Mouse (Mus musculus): ENCODE data around the gene Rtn1. TPM values are rescaled to one million over a fixed set of nuclear protein-coding genes. Genes with fewer than 3 reads are reported as not detected.

The Rtn1 gene
- polyA plus RNA-seq, 1 experiment from 2014 or later = 3,200 TPM

- 51% methylated on average over 3 of the region's 3 CpGs for WGBS
- Histone ChIP-seq H3K4me1 (replicated peaks) (peaks cover 10% of the 10 kb centered on the region; the same call in 1 of the 2 replicates), H3K27me3 (no peaks in the 10 kb centered on the region)
Measured at GRCm38 (mm10) chr12:72288215-72288614, 120.6 kb downstream of the Rtn1 start.

DNA sequence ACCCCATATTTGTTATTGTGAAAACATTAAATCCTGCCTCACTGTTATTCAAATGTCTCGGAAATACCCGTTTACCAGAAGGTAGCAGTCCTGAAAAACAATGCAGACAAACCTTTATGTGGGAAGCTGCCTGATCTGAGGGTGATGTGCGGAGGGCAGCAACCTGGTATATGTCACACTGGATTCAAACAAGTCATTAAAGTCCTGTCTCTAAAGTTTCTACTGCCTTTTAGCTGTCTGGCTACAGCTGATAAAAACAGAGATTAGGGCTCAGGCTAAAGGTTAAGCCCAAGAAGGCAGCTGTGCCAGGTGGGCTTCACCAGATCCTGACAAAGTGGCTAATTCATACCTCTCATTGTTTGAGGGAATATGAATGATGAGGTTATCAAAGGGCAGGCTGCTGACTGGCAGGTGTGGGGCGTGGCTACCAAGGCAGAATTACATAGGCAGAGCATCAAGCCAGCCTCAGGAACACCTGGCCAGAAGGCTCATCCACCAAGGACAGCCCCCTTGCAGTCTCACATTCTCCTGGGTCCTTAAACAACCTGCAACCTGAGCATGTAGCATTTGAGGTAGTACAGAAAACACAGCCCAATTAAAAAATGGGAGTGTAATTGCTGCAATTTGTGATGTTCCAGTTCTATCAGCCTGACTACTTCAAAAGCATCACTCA lies 121.4 kb downstream of the Rtn1 start:
- Histone ChIP-seq H3K4me2 (no peak overlapping the region), H3K36me3 (no peaks in the 10 kb centered on the region), H3K27ac (replicated peaks) (no peak overlapping the region), H3K9me3 (no peaks in the 10 kb centered on the region), H3K9ac (no peak overlapping the region), H3K4me1 (replicated peaks) (peaks cover 10% of the 10 kb centered on the region; the same call in 1 of the 2 replicates), H3K27me3 (no peaks in the 10 kb centered on the region), H3K4me3 (no peak overlapping the region)
- no peak for ATAC-seq (ENCODE audit: low FRiP score, low read depth)
- 91% methylated on average over 4 of the region's 4 CpGs for WGBS

More at GRCm38 (mm10) chr12:72288215-72288614, 120.6 kb downstream of the Rtn1 start:
- Histone ChIP-seq H3K4me3 (no peak overlapping the region), H3K9me3 (no peaks in the 10 kb centered on the region; the same call in 1 of the 2 replicates), H3K4me2 (no peak overlapping the region), H3K27ac (replicated peaks) (no peak overlapping the region), H3K36me3 (no peaks in the 10 kb centered on the region), H3K9ac (no peak overlapping the region)
- no peak for ATAC-seq (ENCODE audit: low FRiP score, low read depth)

DNA sequence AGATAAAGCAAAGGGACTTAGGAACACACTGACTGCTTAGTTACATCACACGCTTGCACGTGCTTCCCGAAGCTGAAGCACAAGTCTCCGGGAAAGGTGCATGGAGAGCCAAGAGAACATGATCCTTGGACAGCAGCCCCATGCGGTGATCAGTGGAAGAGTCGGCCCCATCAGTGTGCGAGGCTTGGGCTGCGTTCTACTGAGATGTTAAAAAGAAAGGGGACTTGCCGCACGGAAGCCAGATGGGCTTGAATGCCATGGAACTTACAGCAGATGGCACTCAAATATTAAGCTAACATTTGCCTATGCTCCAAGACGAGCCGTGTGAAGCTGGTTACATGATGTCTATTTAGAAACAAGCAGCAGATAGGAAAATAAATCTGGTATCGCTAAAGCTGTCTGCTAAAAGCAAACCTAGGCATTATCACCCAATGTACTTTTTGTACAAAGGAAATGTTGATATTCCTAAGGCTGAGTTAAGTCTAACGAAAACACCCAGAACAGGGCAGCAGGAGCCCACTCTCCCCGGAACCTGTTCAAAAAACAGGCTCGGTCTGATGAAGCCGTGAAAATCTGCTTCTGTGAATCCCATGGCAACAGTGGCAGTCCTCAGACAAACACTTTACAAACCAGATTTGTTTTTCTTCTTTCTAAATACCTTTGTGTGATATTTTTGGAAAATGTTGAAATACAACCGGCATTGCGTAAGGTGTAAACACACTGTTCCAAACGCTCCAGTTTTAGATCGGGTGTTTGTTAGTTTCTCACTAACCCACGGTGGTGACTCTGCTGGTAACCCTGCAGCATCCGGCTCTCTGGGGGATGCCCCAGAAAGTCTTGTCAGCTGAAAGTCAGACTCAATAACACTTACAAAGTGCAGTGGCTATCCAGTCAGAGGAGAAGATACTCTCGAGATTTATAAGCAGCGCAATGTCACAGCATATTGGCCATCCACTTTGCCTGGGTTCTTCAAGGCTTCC lies 123.2 kb downstream of the Rtn1 start:
- Histone ChIP-seq H3K9ac (no peak overlapping the region), H3K27me3 (no peaks in the 10 kb centered on the region), H3K9me3 (no peaks in the 10 kb centered on the region), H3K27ac (replicated peaks) (peak overlapping the region; percentile 58), H3K4me3 (no peak overlapping the region), H3K4me1 (replicated peaks) (peaks cover 10% of the 10 kb centered on the region; the same call in 1 of the 2 replicates), H3K36me3 (no peaks in the 10 kb centered on the region), H3K4me2 (peak overlapping the region; percentile 27)
- ATAC-seq (ENCODE audit: low FRiP score, low read depth) = peak; percentile 87
- WGBS = 52% methylated on average over 25 of the region's 25 CpGs

GRCm38 (mm10) chr12:72284576-72284975 lies 124.3 kb downstream of the Rtn1 start:
- H3K36me3 ChIP-seq = no peaks in the 10 kb centered on the region

DNA sequence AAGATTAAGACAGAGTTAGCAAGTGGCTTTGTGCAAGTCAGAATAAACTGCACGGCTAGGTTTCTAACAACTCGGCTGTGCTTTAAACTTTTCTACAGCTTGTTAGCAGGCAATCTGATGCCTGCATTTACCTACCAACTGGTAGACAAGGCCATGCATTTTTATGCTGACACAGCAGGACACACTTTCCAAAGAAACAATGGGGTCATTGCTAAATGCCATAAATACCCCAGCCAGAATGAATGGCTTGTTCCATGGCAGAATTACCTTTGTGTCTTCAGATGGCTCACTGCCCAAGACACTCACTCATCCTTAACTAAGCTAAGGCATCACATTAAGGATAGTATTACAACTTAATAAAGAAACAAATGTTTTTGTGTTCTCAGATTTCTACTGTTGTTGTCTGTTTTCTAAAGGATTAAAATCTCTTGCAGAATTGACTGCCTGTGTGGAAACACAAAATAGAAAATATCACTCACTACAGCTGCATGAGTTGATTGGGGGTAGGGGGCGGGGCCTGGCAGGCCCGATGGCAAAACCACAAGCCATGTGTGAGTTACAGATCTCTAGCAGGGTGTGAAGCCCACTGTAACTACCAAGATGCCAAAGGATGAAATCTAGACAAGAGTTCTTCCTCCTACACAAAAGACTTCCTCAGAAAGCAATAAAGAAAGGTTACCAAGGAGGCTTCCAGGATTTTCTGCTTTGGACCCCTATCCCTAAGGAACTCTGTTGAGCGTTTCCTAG lies 129.6 kb downstream of the Rtn1 start:
- Histone ChIP-seq H3K4me2 (no peak overlapping the region), H3K4me1 (replicated peaks) (no peaks in the 10 kb centered on the region), H3K9ac (no peak overlapping the region), H3K4me3 (no peak overlapping the region), H3K27ac (replicated peaks) (0 out of 2 replicates have a peak overlapping the region, but pooled peaks have one; percentile 12), H3K27me3 (no peaks in the 10 kb centered on the region), H3K9me3 (no peaks in the 10 kb centered on the region), H3K36me3 (no peaks in the 10 kb centered on the region)
- ATAC-seq (ENCODE audit: low FRiP score, low read depth) = no peak
- WGBS = 53% methylated on average over 5 of the region's 5 CpGs

More at GRCm38 (mm10) chr12:72284576-72284975, 124.3 kb downstream of the Rtn1 start:
- H3K9ac ChIP-seq = no peak overlapping the region
- no peaks in the 10 kb centered on the region for H3K27me3 ChIP-seq
- H3K4me1 ChIP-seq (replicated peaks) = peaks cover 10% of the 10 kb centered on the region; the same call in 1 of the 2 replicates
- ATAC-seq (ENCODE audit: low FRiP score, low read depth) = no peak
- H3K4me3 ChIP-seq = no peak overlapping the region
- WGBS = 93% methylated on average over 7 of the region's 7 CpGs
- H3K27ac ChIP-seq (replicated peaks) = no peak overlapping the region
- no peak overlapping the region for H3K4me2 ChIP-seq
- no peaks in the 10 kb centered on the region for H3K9me3 ChIP-seq

DNA sequence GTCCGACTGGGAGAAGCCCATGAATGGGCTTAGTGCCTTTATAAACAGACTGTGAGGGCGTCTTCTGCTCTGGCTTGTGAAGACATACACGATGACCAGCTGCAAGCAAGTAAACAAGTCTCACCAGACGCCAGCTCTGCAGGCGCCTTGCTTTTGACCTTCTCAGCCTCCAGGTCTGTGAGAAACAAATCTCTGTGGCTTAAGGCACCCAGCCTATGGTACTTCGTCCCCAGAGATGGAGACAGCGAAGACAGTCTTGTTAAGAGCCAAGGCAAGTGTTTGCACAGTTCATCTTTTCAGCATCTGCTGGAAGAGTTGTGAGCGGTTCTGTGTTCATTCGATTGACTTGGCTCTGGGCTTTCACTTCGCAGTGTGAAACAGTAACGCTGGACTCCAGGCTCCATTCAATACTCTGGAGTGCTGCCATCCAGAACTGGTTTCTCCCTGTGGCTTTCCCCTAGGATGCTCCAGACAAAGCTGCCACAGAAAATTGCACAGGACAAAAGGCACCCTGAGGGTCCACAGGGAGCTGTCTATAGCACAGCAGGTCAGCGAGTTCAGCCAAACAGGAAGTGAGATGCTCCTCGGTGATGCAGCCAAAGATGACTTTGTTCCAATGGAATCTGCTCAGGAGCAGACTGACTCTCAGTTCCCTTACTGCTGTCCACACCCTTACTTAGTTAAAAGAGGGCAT lies 135.0 kb downstream of the Rtn1 start:
- no peaks in the 10 kb centered on the region for H3K27me3 ChIP-seq
- H3K4me3 ChIP-seq = no peak overlapping the region
- ATAC-seq (ENCODE audit: low FRiP score, low read depth) = peak; percentile 89
- 40% methylated on average over 13 of the region's 13 CpGs for WGBS
- H3K4me2 ChIP-seq = no peak overlapping the region
- H3K36me3 ChIP-seq = no peaks in the 10 kb centered on the region
- H3K9ac ChIP-seq = no peak overlapping the region
- no peaks in the 10 kb centered on the region for H3K9me3 ChIP-seq
- H3K27ac ChIP-seq (replicated peaks) = peak overlapping the region; percentile 35
- 0 out of 2 replicates have a peak, but pooled peaks cover 4% of the 10 kb centered on the region for H3K4me1 ChIP-seq (replicated peaks)

GRCm38 (mm10) chr12:72267614-72268013 lies 141.2 kb downstream of the Rtn1 start:
- no peaks in the 10 kb centered on the region for H3K36me3 ChIP-seq
- WGBS = 92% methylated on average over 2 of the region's 2 CpGs
- no peak overlapping the region for H3K4me3 ChIP-seq
- H3K4me2 ChIP-seq = no peak overlapping the region
- no peaks in the 10 kb centered on the region for H3K27me3 ChIP-seq
- H3K4me1 ChIP-seq (replicated peaks) = peaks cover 25% of the 10 kb centered on the region
- H3K9me3 ChIP-seq = no peaks in the 10 kb centered on the region
- ATAC-seq (ENCODE audit: low FRiP score, low read depth) = no peak
- H3K9ac ChIP-seq = no peak overlapping the region
- H3K27ac ChIP-seq (replicated peaks) = no peak overlapping the region

DNA sequence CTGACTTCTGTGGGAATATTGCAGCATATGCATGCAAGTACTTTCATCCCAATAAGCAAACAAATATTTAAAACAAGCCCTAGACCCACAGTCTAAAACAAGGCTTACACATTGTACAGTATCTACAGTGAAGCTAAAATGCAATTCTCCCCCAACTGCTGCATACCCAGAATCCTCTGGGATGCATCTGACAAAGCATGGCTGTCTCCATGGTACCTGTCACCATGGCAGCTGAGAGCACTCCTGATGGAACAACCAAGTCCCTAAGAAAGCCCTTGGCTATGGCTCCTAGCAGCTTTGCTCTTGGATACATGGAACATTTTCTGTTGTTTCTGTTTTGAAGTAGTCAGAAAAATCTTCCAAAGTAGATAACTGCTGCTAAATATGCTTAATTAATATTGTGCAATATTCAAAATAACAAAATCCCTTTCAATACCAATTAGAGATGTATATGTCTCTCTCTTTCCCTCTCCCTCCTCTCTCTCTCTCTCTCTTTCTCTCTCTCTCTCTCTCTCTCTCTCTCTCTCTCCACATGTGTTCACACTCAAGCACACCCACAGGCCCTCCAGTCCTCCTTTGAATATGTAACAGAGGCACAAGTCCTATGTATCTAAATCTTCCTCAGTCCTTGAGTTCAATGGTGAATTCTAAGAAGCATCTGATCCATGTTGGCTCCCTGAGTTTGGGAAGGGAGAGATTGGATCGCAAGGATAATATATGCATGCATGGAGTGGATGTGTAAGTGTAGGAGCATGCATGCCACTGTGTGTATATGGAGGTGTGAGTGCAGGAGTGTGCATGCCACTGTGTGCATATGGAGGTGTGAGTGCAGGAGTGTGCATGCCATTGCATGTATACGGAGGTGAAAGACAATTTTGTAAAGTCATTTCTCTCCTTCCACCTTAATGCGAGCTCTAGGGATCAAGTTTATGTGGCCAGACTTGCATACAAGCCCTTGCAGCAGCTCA lies 143.3 kb downstream of the Rtn1 start:
- no peak overlapping the region for H3K9ac ChIP-seq
- ATAC-seq (ENCODE audit: low FRiP score, low read depth) = peak; percentile 88
- WGBS = 91% methylated on average over 3 of the region's 3 CpGs

DNA sequence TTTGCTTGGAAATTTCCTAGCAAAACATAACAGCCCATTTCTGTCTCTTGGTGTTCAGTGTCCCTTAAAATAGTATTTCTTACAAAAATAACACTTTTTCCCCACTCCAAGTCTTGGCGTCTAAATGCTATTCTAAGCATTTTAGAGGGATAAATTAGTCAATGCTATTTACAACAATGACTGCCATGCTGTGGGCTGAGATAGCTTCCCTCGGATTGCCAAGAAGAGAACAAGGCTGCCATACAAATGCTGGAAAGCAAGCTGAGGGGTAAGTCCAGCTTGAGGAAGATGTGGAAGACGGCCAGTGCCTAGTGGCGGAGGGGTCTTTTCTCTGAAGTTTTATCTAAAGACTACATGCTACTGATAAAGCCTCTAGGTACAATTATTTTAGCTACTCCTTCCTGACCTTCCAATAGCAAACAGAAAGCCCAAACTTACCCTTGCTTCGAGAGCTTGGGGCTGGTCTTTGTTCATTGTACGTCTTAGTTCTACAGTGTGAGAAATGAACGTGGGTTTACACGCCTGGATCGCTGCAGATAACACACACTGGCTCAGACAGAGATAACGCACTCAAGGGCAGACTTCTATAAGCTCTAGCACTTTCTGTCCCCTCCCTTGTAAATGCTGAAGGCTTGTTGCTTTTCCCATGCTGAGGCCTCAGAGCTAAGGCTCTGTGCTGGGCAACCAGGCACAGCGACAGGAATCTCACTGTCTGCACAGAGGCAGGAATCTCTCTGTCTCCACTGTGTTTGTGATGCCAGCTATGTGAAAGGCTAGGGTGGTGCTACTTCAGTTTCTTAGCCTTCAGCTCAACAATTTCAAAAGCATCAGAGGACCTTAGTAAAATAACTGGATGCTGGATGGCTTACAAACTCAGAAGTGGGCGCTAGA lies 145.4 kb downstream of the Rtn1 start:
- Histone ChIP-seq H3K9ac (no peak overlapping the region), H3K4me2 (no peak overlapping the region), H3K27ac (replicated peaks) (peak overlapping the region; percentile 76), H3K4me3 (no peak overlapping the region), H3K4me1 (replicated peaks) (peaks cover 25% of the 10 kb centered on the region), H3K9me3 (no peaks in the 10 kb centered on the region), H3K36me3 (no peaks in the 10 kb centered on the region), H3K27me3 (no peaks in the 10 kb centered on the region)
- peak; percentile 61; the same call in 1 of the 2 replicates for ATAC-seq (ENCODE audit: low FRiP score, low read depth)
- WGBS = 56% methylated on average over 12 of the region's 12 CpGs

More for the DNA sequence above, 143.3 kb downstream of the Rtn1 start:
- Histone ChIP-seq H3K27me3 (no peaks in the 10 kb centered on the region), H3K36me3 (no peaks in the 10 kb centered on the region), H3K9me3 (no peaks in the 10 kb centered on the region), H3K27ac (replicated peaks) (peak overlapping the region; percentile 76), H3K4me2 (no peak overlapping the region), H3K4me1 (replicated peaks) (peaks cover 25% of the 10 kb centered on the region), H3K4me3 (no peak overlapping the region)

DNA sequence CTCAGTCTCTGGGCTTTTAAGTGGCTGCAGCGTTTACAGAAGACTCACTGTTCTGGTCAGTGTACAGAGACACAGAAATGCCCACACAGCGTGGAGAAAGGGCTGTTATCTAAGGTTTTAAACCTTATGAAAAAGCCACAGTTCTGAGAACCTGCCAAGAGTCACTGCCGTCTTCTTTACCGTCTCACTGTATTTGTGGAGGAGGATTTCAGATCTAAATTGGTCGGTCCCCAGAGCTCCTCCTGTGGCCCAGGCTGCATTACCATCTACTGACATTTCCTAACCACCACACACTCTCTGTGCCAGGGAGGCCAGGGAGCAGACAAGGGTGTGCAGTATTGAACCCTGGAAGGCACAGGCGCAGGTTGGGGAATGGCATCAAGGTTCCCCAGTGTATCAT lies 151.9 kb downstream of the Rtn1 start:
- no peak for ATAC-seq (ENCODE audit: low FRiP score, low read depth)
- H3K36me3 ChIP-seq = no peaks in the 10 kb centered on the region
- H3K4me1 ChIP-seq (replicated peaks) = peaks cover 11% of the 10 kb centered on the region; the same call in 1 of the 2 replicates
- WGBS = 68% methylated on average over 6 of the region's 6 CpGs
- no peaks in the 10 kb centered on the region for H3K9me3 ChIP-seq
- H3K27me3 ChIP-seq = no peaks in the 10 kb centered on the region
- no peak overlapping the region for H3K4me2 ChIP-seq
- no peak overlapping the region for H3K4me3 ChIP-seq
- no peak overlapping the region for H3K27ac ChIP-seq (replicated peaks)
- no peak overlapping the region for H3K9ac ChIP-seq
